9 mouse cellular contexts compared by ENCODE assay signal in the genomic region with DNA sequence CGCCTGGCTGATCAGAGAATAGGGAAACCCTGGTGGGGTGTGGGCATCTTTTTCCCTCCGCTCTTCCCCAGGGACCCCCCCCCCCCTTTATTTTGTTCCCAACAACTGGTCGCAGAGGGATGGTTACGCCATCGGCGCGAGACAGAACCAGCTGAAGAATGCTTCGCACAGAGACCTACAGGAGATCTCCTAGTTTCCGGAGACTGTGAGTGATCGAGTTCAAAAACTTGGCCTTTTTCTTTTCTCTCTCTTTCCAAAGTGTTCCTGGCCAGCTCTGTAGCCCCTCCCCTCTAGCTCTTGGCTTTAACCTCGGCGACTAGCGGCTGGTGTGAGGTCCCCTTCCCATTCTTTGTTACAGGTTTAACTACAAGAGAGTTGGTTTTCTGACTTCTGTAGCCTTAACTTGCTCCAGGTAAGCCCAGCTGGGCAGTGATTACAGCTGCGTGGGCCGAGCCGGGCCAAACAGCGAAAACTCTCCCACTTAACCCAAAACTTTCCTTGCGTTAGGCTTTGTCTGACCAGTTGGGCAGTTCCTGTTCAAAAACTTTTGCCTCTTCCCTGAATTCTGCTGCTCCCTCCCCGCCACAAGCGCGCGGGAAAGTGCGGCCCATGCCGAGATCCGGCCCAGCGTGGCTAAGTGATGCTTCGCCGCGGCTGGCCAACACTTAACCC. TPM values are rescaled to one million over a fixed set of nuclear protein-coding genes. Genes with fewer than 3 reads are reported as not detected.
DNase-seq lines count a peak whose midpoint lies in the region; ATAC-seq and TF ChIP-seq lines count a peak whose summit lies in the region.
"Had no signal": no experiment of that assay in that cellular context is flagged by ENCODE, and none has a peak within 500 bp of the region (broad histone marks: within the 10 kb centered on the region; RNA-seq: fewer than 3 reads in every experiment).

No protein-coding gene starts in this region.

- H3K9me3 ChIP-seq in embryonic facial prominence, embryonic 15.5 days (replicated peaks) = no peaks in the 10 kb centered on the region
- H3K9me3 ChIP-seq in heart, postnatal 0 days (replicated peaks; ENCODE audit: control insufficient read depth, low read length) = no peaks in the 10 kb centered on the region

- peak overlapping the region; percentile 89 for H3K27ac ChIP-seq in embryonic facial prominence, embryonic 15.5 days (replicated peaks)
- H3K27ac ChIP-seq in heart, postnatal 0 days (ENCODE audit: low read depth) = peak overlapping the region; percentile 66
- no peak overlapping the region for H3K27ac ChIP-seq in cerebellum, adult 2 months (ENCODE audit: insufficient read depth, low read length)

- no peaks in the 10 kb centered on the region for H3K36me3 ChIP-seq in embryonic facial prominence, embryonic 15.5 days
- no peaks in the 10 kb centered on the region for H3K36me3 ChIP-seq in heart, postnatal 0 days (replicated peaks; ENCODE audit: control insufficient read depth, insufficient read depth, low read length)

- no peaks in the 10 kb centered on the region for H3K4me1 ChIP-seq in embryonic facial prominence, embryonic 15.5 days
- peaks cover 10% of the 10 kb centered on the region; the same call in 1 of the 2 replicates for H3K4me1 ChIP-seq in heart, postnatal 0 days (ENCODE audit: control insufficient read depth, insufficient read depth)
- H3K4me1 ChIP-seq in cerebellum, adult 2 months (ENCODE audit: control insufficient read depth, insufficient read depth, low read length) = no peaks in the 10 kb centered on the region

- ATAC-seq in embryonic facial prominence, embryonic 15.5 days (ENCODE audit: insufficient number of reproducible peaks, low FRiP score, low TSS enrichment, low read depth) = peak; percentile 57; the same call in 1 of the 2 replicates
- peak; percentile 53 for ATAC-seq in heart, postnatal 0 days (ENCODE audit: insufficient read depth, low read depth)

- TF ChIP-seq EP300 in heart, postnatal 0 days (IDR thresholded peaks at IDR 0.05; ENCODE audit: low read depth) = no peak

- peak overlapping the region; percentile 63 for H3K4me2 ChIP-seq in embryonic facial prominence, embryonic 15.5 days (replicated peaks)
- H3K4me2 ChIP-seq in heart, postnatal 0 days (ENCODE audit: low read depth, low read length) = peak overlapping the region; percentile 67

- H3K4me3 ChIP-seq in embryonic facial prominence, embryonic 15.5 days (replicated peaks) = peak overlapping the region; percentile 43
- H3K4me3 ChIP-seq in heart, postnatal 0 days (ENCODE audit: low read depth, low read length) = peak overlapping the region; percentile 42
- H3K4me3 ChIP-seq in cerebellum, adult 2 months (replicated peaks; ENCODE audit: insufficient read depth, low read depth, low read length) = no peak overlapping the region

- no peak for TF ChIP-seq CTCF in heart, postnatal 0 days (IDR thresholded peaks at IDR 0.05; ENCODE audit: low read depth)
- TF ChIP-seq CTCF in cerebellum, adult 2 months (IDR thresholded peaks at IDR 0.05; ENCODE audit: borderline replicate concordance, insufficient read depth, low read depth, low read length) = no peak

- under 1% methylated on average over 28 of the region's 29 CpGs for WGBS in embryonic facial prominence, embryonic 15.5 days
- 1% methylated on average over 28 of the region's 29 CpGs for WGBS in heart, postnatal 0 days
- WGBS in cerebellum, adult 2 months = 3% methylated on average over 29 of the region's 29 CpGs

- peak; percentile 60 for DNase-seq in Muller cell, postnatal 12 days (ENCODE audit: inconsistent ontology term)
- no peak for DNase-seq in heart, postnatal 0 days (ENCODE audit: low spot score)
- DNase-seq in kidney, postnatal 14 days = peak; percentile 72
- peak; percentile 66 to 82 for DNase-seq in lung, postnatal 4 days
- peak; percentile 60 for DNase-seq in testis, postnatal 10 days (ENCODE audit: low spot score)
- no peak for DNase-seq in natural killer cell, adult 2 months (ENCODE audit: low spot score in 2 of 2)
- no peak for DNase-seq in cerebellum, adult 2 months

- H3K9ac ChIP-seq in embryonic facial prominence, embryonic 15.5 days = peak overlapping the region; percentile 51
- 0 out of 2 replicates have a peak overlapping the region, but pooled peaks have one; percentile 2 for H3K9ac ChIP-seq in heart, postnatal 0 days (replicated peaks; ENCODE audit: low read depth, low read length)

- no peaks in the 10 kb centered on the region for H3K27me3 ChIP-seq in embryonic facial prominence, embryonic 15.5 days
- no peaks in the 10 kb centered on the region for H3K27me3 ChIP-seq in heart, postnatal 0 days (ENCODE audit: control insufficient read depth, insufficient read depth, low read length)
- H3K27me3 ChIP-seq in cerebellum, adult 2 months (ENCODE audit: control insufficient read depth, insufficient read depth, low read length) = no peaks in the 10 kb centered on the region; the same call in 1 of the 2 replicates

- no peak for TF ChIP-seq POLR2A in cerebellum, adult 2 months (IDR thresholded peaks at IDR 0.05; ENCODE audit: borderline replicate concordance, insufficient read depth, low read length)

RNA-seq across cellular contexts. Expression of a gene that starts 10.7 kb away (rescaled TPM):
- 212 and 224 TPM in 2 replicates for polyA plus RNA-seq in embryonic facial prominence, embryonic 15.5 days (2015; fragmentation: Nextera tagmentation; extraction: Ambion mirVana)
- 93.9 and 147 TPM in 2 replicates for total RNA-seq in heart, postnatal 0 days (2014; rRNA removed; ENCODE audit: low replicate concordance)
- 168 and 184 TPM in 2 replicates for polyA plus RNA-seq in heart, postnatal 0 days (2015; fragmentation: Nextera tagmentation; extraction: Ambion mirVana)
- polyA plus RNA-seq in cerebellum, adult 2 months (2012; rRNA removed) = 48.7 and 54.4 TPM in 2 replicates

RNA-seq across cellular contexts. Expression of a gene that starts 11.2 kb away (rescaled TPM):
- 64.4 and 77.8 TPM in 2 replicates for polyA plus RNA-seq in embryonic facial prominence, embryonic 15.5 days (2015; fragmentation: Nextera tagmentation; extraction: Ambion mirVana)
- total RNA-seq in heart, postnatal 0 days (2014; rRNA removed; ENCODE audit: low replicate concordance) = 54.2 and 61.1 TPM in 2 replicates
- 53.4 and 58.2 TPM in 2 replicates for polyA plus RNA-seq in heart, postnatal 0 days (2015; fragmentation: Nextera tagmentation; extraction: Ambion mirVana)
- polyA plus RNA-seq in cerebellum, adult 2 months (2012; rRNA removed) = 11.0 and 12.5 TPM in 2 replicates

RNA-seq across cellular contexts. Expression of a gene that starts 20.7 kb away (rescaled TPM):
- 0.23 TPM in 1 of 2 replicates, not detected in the other for polyA plus RNA-seq in embryonic facial prominence, embryonic 15.5 days (2015; fragmentation: Nextera tagmentation; extraction: Ambion mirVana)
- total RNA-seq in heart, postnatal 0 days (2014; rRNA removed; ENCODE audit: low replicate concordance) = 0.99 TPM in 1 of 2 replicates, not detected in the other
- 0.26 TPM in 1 of 2 replicates, not detected in the other for polyA plus RNA-seq in heart, postnatal 0 days (2015; fragmentation: Nextera tagmentation; extraction: Ambion mirVana)
- 0.25 and 0.31 TPM in 2 replicates for polyA plus RNA-seq in cerebellum, adult 2 months (2012; rRNA removed)
- total RNA-seq: left cerebral cortex, postnatal 10 days had no signal

Comparison
In these comparisons a context has a peak if more than half of its experiments do, and no peak if none do; other contexts are left out.
1. DNase-seq: peak in Muller cell, postnatal 12 days (single experiment), kidney, postnatal 14 days (single experiment), lung, postnatal 4 days (2 of 2) and testis, postnatal 10 days (single experiment); none in heart, postnatal 0 days (single experiment), natural killer cell, adult 2 months (0 of 2) and cerebellum, adult 2 months (0 of 2).